Mouse (Mus musculus) frontal cortex, adult 2 months (tissue): ENCODE measurements around the gene Gm13691. TPM values are rescaled to one million over a fixed set of nuclear protein-coding genes. Genes with fewer than 3 reads are reported as not detected.
A peak's percentile ranks its signal among the peaks of the same experiment; 100 is the strongest.
"Not testable (repeated sequence)": the region's sequence is repeated elsewhere in the genome, so short reads cannot be mapped to it uniquely, and the experiment has no call there.

Experiments
- DNase-seq, 2 experiments: peaks; one replicate each; pipeline ENCODE4 v3.0.0; 2022; ENCODE audit warnings: low spot score in 1 of 2; ENCODE audit errors: extremely low spot score in 1 of 2
- polyA plus RNA-seq: library from polyadenylated mRNA; depleted of rRNA; stranded (reverse); fragments of >200 nt; gene quantifications from 2 replicates; pipeline ENCODE4 v1.2.3, GENCODE M21; 2012; rRNA removed

Gene Gm13691
- polyA plus RNA-seq: not detected in 2 replicates

GRCm38 (mm10) chr2:83990253-83990652 lies at the start of gene Gm13691:
Gm13691 (plus strand) TSS chr2:83990553.
- not testable (repeated sequence) for DNase-seq

GRCm38 (mm10) chr2:83940931-83941361 lies 49.4 kb upstream of the Gm13691 start, which contains the start of gene Zswim2:
Zswim2 (minus strand) TSS chr2:83941228.
- DNase-seq: peak; percentile 90 to 95

GRCm38 (mm10) chr2:83941378-83941777 lies 49.0 kb upstream of the Gm13691 start:
- DNase-seq: no peak

- DNase-seq: no peak
Measured at GRCm38 (mm10) chr2:83941792-83942191, 48.6 kb upstream of the Gm13691 start.

GRCm38 (mm10) chr2:83955393-83955792 lies 35.0 kb upstream of the Gm13691 start, which contains the start of gene Gm13698:
Gm13698 (plus strand) TSS chr2:83955693.
- not testable (repeated sequence) for DNase-seq

- not testable (repeated sequence) for DNase-seq
Measured at GRCm38 (mm10) chr2:83961203-83961602, 29.1 kb upstream of the Gm13691 start, which contains the start of gene Gm13693. Gm13693 (plus strand) TSS chr2:83961503.

GRCm38 (mm10) chr2:83967013-83967412 lies 23.3 kb upstream of the Gm13691 start, which contains the start of gene Gm13695:
Gm13695 (plus strand) TSS chr2:83967313.
- not testable (repeated sequence) for DNase-seq

GRCm38 (mm10) chr2:83972823-83973222 lies 17.5 kb upstream of the Gm13691 start, which contains the start of gene Gm13696:
Gm13696 (plus strand) TSS chr2:83973123.
- DNase-seq: not testable (repeated sequence)

GRCm38 (mm10) chr2:83978633-83979032 lies 11.7 kb upstream of the Gm13691 start, which contains the start of gene Gm13694:
Gm13694 (plus strand) TSS chr2:83978933.
- not testable (repeated sequence) for DNase-seq

GRCm38 (mm10) chr2:83984443-83984842 lies 5.9 kb upstream of the Gm13691 start, which contains the start of gene Gm13697:
Gm13697 (plus strand) TSS chr2:83984743.
- not testable (repeated sequence) for DNase-seq

- DNase-seq: not testable (repeated sequence)
Measured at GRCm38 (mm10) chr2:83993639-83994255, 3.4 kb downstream of the Gm13691 start.

- DNase-seq: not testable (repeated sequence)
Measured at GRCm38 (mm10) chr2:83994526-83994925, 4.2 kb downstream of the Gm13691 start.

- no peak for DNase-seq
Measured at GRCm38 (mm10) chr2:84008913-84009312, 18.6 kb downstream of the Gm13691 start.

GRCm38 (mm10) chr2:84009818-84010217 lies 19.5 kb downstream of the Gm13691 start:
- no peak for DNase-seq

- no peak for DNase-seq
Measured at GRCm38 (mm10) chr2:84014572-84014971, 24.2 kb downstream of the Gm13691 start.

GRCm38 (mm10) chr2:84016291-84016690 lies 25.9 kb downstream of the Gm13691 start:
- not testable (repeated sequence) for DNase-seq

- no peak for DNase-seq
Measured at GRCm38 (mm10) chr2:84018330-84018729, 28.0 kb downstream of the Gm13691 start.

- no peak for DNase-seq
Measured at GRCm38 (mm10) chr2:84019519-84020305, 29.4 kb downstream of the Gm13691 start.

- peak in 1 of 2 experiments; percentile 27 for DNase-seq
Measured at GRCm38 (mm10) chr2:84021930-84022329, 31.6 kb downstream of the Gm13691 start.

- peak; percentile 52 to 71 for DNase-seq
Measured at GRCm38 (mm10) chr2:84022905-84023304, 32.6 kb downstream of the Gm13691 start.

GRCm38 (mm10) chr2:84023319-84023718 lies 33.0 kb downstream of the Gm13691 start:
- DNase-seq: no peak
